Mouse (Mus musculus): ENCODE measurements around the gene Gpam. TPM values are rescaled to one million over a fixed set of nuclear protein-coding genes. Genes with fewer than 3 reads are reported as not detected.

Gpam gene
- polyA plus RNA-seq, 1 experiment from 2014 or later = 26.9 TPM

GRCm38 (mm10) chr19:55084971-55085856 lies 41.8 kb downstream of the Gpam start:
- WGBS (ENCODE audit: insufficient replicate concordance) = 19% methylated on average over 4 of the region's 4 CpGs
- no peak overlapping the region for H3K4me3 ChIP-seq
- peaks cover 95% of the 10 kb centered on the region for H3K36me3 ChIP-seq
- peaks cover 30% of the 10 kb centered on the region for H3K4me1 ChIP-seq
- peak overlapping the region; percentile 38 for H3K4me2 ChIP-seq
- peak overlapping the region; percentile 82 for H3K27ac ChIP-seq
- H3K27me3 ChIP-seq (replicated peaks) = no peaks in the 10 kb centered on the region
- peak; percentile 69; the same call in 1 of the 2 replicates for ATAC-seq
- no peaks in the 10 kb centered on the region for H3K9me3 ChIP-seq (replicated peaks)
- H3K9ac ChIP-seq = peak overlapping the region; percentile 31; the same call in 1 of the 2 replicates

DNA sequence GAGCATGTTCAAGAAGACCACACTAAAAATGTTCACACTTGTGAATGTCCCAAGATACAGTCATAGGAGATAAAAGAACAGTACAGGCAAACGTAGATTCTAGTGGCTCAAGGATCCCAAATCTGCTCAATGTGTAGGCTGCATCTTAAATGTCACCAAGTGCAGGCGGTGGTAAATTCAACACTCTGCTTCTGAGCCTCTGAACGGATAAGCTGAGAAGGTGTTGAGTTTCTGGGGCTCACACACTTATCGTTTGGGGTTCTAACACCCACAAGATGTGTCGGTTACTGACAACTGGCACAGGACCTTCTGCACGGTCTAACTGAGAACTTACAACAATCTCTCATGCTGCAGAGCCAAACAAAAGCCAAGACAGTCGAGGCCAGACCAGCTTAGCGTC lies 50.2 kb downstream of the Gpam start:
- Histone ChIP-seq H3K9me3 (replicated peaks) (no peaks in the 10 kb centered on the region), H3K36me3 (peaks cover 95% of the 10 kb centered on the region), H3K27ac (no peak overlapping the region), H3K4me1 (no peaks in the 10 kb centered on the region), H3K9ac (no peak overlapping the region), H3K4me3 (no peak overlapping the region), H3K27me3 (replicated peaks) (no peaks in the 10 kb centered on the region), H3K4me2 (no peak overlapping the region)
- 80% methylated on average over 8 of the region's 8 CpGs for WGBS (ENCODE audit: insufficient replicate concordance)
- ATAC-seq = no peak

- no peak overlapping the region for H3K27ac ChIP-seq
- no peak overlapping the region for H3K9ac ChIP-seq
- no peaks in the 10 kb centered on the region for H3K4me1 ChIP-seq
- H3K36me3 ChIP-seq = peaks cover 99% of the 10 kb centered on the region
- no peak for ATAC-seq
- H3K4me3 ChIP-seq = no peak overlapping the region
- no peak overlapping the region for H3K4me2 ChIP-seq
- H3K27me3 ChIP-seq (replicated peaks) = no peaks in the 10 kb centered on the region
- 67% methylated on average over 3 of the region's 3 CpGs for WGBS (ENCODE audit: insufficient replicate concordance)
- no peaks in the 10 kb centered on the region for H3K9me3 ChIP-seq (replicated peaks)
These were observed 54.0 kb downstream of the Gpam start for GRCm38 (mm10) chr19:55073004-55073403.

- ATAC-seq = no peak
- Histone ChIP-seq H3K4me3 (no peak overlapping the region), H3K4me1 (no peaks in the 10 kb centered on the region), H3K36me3 (peaks cover 78% of the 10 kb centered on the region), H3K27ac (no peak overlapping the region), H3K27me3 (replicated peaks) (no peaks in the 10 kb centered on the region), H3K4me2 (no peak overlapping the region), H3K9me3 (replicated peaks) (no peaks in the 10 kb centered on the region), H3K9ac (no peak overlapping the region)
- WGBS (ENCODE audit: insufficient replicate concordance) = 86% methylated on average over 8 of the region's 8 CpGs
These were observed 58.0 kb downstream of the Gpam start for GRCm38 (mm10) chr19:55069054-55069453.

- H3K27me3 ChIP-seq (replicated peaks) = no peaks in the 10 kb centered on the region
- WGBS (ENCODE audit: insufficient replicate concordance) = 34% methylated on average over 6 of the region's 6 CpGs
- H3K27ac ChIP-seq = no peak overlapping the region
- H3K9me3 ChIP-seq (replicated peaks) = no peaks in the 10 kb centered on the region
- H3K4me1 ChIP-seq = peaks cover 10% of the 10 kb centered on the region
- H3K36me3 ChIP-seq = peaks cover 20% of the 10 kb centered on the region
- H3K4me2 ChIP-seq = no peak overlapping the region
- H3K9ac ChIP-seq = no peak overlapping the region
- no peak for ATAC-seq
- H3K4me3 ChIP-seq = no peak overlapping the region
These were observed 63.8 kb downstream of the Gpam start for GRCm38 (mm10) chr19:55063272-55063671.

DNA sequence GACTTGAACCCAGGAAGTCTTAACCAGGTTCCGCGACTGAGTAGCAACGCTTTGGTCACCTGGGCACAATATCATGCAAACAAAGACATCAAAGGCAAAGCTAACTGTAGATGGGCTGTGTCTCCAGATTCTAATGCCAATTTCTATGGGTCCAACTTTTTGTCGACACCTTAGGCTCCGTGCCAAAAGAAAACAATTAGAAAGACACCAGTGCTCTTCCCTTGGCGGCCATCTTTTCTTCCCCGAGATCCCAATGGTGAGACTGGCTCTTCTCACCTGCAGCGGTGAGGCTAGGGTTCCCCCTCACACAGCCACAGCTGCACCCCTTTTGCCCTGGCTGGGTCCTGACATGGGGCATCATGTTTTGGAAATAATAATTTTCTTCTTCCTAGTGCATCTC lies 64.5 kb downstream of the Gpam start:
- Histone ChIP-seq H3K9me3 (replicated peaks) (no peaks in the 10 kb centered on the region), H3K27me3 (replicated peaks) (no peaks in the 10 kb centered on the region), H3K27ac (no peak overlapping the region), H3K9ac (no peak overlapping the region), H3K4me3 (no peak overlapping the region), H3K4me2 (0 out of 2 replicates have a peak overlapping the region, but pooled peaks have one; percentile 27), H3K4me1 (peaks cover 10% of the 10 kb centered on the region), H3K36me3 (peaks cover 14% of the 10 kb centered on the region)
- ATAC-seq = no peak
- WGBS (ENCODE audit: insufficient replicate concordance) = 74% methylated on average over 8 of the region's 8 CpGs

DNA sequence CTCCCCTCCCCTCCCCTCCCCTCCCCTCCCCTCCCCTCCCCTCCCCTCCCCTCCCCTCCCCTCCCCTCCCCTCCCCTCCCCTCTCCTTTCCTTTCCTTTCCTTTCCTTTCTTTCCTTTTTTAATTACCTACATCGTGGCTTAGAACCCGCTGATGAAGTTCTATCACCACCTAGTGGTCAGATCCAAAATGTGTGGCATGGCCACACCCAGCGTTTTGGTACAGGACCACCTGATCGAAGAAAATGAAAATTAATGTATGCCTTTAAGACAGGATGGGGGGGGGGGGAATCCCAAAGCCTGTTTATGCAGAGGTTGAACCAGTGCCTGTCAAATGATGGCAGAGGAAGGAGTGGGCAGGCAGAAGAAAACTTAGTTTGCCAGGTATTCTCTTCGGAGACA lies 65.1 kb downstream of the Gpam start:
- ATAC-seq = no peak
- peaks cover 10% of the 10 kb centered on the region for H3K4me1 ChIP-seq
- peak overlapping the region; percentile 27 for H3K4me2 ChIP-seq

DNA sequence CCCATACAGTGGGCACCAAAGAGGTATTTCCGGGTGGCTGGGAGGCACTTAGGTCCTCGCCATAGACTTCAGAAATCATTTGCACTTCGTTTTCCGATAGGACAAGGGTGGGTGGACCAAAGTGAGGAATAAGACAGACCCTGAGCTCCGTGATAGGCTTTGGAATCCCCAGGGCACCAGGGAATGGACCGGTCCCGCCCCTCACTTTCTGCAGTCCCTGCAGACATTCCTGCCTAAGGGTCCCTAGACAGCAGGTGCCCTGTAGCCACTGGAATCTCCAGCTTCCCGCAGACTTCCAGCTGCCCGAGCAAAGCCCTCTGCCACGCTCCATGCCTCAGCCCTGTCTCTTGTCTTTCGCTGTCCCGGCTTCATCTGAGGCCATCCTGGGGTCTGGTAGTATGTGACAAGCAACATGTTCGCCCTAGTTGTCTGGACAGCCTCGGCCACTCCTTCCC lies 65.6 kb downstream of the Gpam start:
- peaks cover 6% of the 10 kb centered on the region; the same call in 1 of the 2 replicates for H3K36me3 ChIP-seq
- no peaks in the 10 kb centered on the region for H3K27me3 ChIP-seq (replicated peaks)
- H3K9me3 ChIP-seq (replicated peaks) = no peaks in the 10 kb centered on the region
- no peak for ATAC-seq
- peaks cover 10% of the 10 kb centered on the region for H3K4me1 ChIP-seq
- 8% methylated on average over 14 of the region's 14 CpGs for WGBS (ENCODE audit: insufficient replicate concordance)
- H3K9ac ChIP-seq = peak overlapping the region; percentile 12; the same call in 1 of the 2 replicates
- peak overlapping the region; percentile 31 for H3K4me3 ChIP-seq
- H3K27ac ChIP-seq = no peak overlapping the region
- peak overlapping the region; percentile 69 for H3K4me2 ChIP-seq

More for the DNA sequence above, 65.1 kb downstream of the Gpam start:
- Histone ChIP-seq H3K9me3 (replicated peaks) (no peaks in the 10 kb centered on the region), H3K27me3 (replicated peaks) (no peaks in the 10 kb centered on the region), H3K36me3 (peaks cover 8% of the 10 kb centered on the region), H3K4me3 (no peak overlapping the region), H3K27ac (no peak overlapping the region), H3K9ac (no peak overlapping the region)
- WGBS (ENCODE audit: insufficient replicate concordance) = 28% methylated on average over 5 of the region's 5 CpGs

DNA sequence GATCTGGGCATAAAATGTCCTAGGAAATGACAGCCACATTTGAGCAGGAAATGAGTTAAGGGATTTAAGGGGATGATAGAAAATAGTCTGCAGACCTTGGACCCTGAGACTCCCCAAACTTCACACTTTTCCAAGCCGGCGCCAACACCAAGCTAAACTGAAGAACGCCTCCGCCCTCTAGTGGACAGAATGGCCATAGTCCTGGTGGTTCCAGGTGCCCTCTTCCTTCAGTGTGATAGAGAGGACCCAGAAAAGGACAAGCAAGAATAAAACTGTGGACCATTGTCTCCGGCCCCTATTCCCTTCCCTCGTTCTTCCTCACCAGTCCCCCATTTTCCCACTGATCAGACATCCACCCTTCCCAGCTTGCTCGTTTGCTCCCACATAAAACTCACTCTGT lies 66.1 kb downstream of the Gpam start:
- no peak overlapping the region for H3K9ac ChIP-seq
- no peaks in the 10 kb centered on the region for H3K9me3 ChIP-seq (replicated peaks)
- no peak overlapping the region for H3K27ac ChIP-seq
- peaks cover under 1% of the 10 kb centered on the region; the same call in 1 of the 2 replicates for H3K36me3 ChIP-seq
- peaks cover 10% of the 10 kb centered on the region for H3K4me1 ChIP-seq
- H3K4me2 ChIP-seq = peak overlapping the region; percentile 69
- H3K27me3 ChIP-seq (replicated peaks) = no peaks in the 10 kb centered on the region
- ATAC-seq = 0 out of 2 replicates have a peak, but pooled peaks have one; percentile 35
- peak overlapping the region; percentile 31; the same call in 1 of the 2 replicates for H3K4me3 ChIP-seq
- 4% methylated on average over 7 of the region's 7 CpGs for WGBS (ENCODE audit: insufficient replicate concordance)

GRCm38 (mm10) chr19:55057483-55057882 lies 69.6 kb downstream of the Gpam start:
- Histone ChIP-seq H3K9ac (no peak overlapping the region), H3K9me3 (replicated peaks) (no peaks in the 10 kb centered on the region), H3K27me3 (replicated peaks) (no peaks in the 10 kb centered on the region), H3K4me1 (peaks cover 6% of the 10 kb centered on the region), H3K4me3 (no peak overlapping the region), H3K4me2 (no peak overlapping the region), H3K27ac (no peak overlapping the region), H3K36me3 (no peaks in the 10 kb centered on the region)
- no peak for ATAC-seq
- WGBS (ENCODE audit: insufficient replicate concordance) = 65% methylated on average over 5 of the region's 5 CpGs

GRCm38 (mm10) chr19:55055634-55056269 lies 71.3 kb downstream of the Gpam start:
- no peak overlapping the region for H3K9ac ChIP-seq
- no peak overlapping the region for H3K4me2 ChIP-seq
- no peaks in the 10 kb centered on the region for H3K9me3 ChIP-seq (replicated peaks)
- WGBS (ENCODE audit: insufficient replicate concordance) = 74% methylated on average over 10 of the region's 10 CpGs
- no peak overlapping the region for H3K4me3 ChIP-seq
- H3K4me1 ChIP-seq = no peaks in the 10 kb centered on the region
- ATAC-seq = no peak
- no peak overlapping the region for H3K27ac ChIP-seq
- no peaks in the 10 kb centered on the region for H3K27me3 ChIP-seq (replicated peaks)
- H3K36me3 ChIP-seq = no peaks in the 10 kb centered on the region

DNA sequence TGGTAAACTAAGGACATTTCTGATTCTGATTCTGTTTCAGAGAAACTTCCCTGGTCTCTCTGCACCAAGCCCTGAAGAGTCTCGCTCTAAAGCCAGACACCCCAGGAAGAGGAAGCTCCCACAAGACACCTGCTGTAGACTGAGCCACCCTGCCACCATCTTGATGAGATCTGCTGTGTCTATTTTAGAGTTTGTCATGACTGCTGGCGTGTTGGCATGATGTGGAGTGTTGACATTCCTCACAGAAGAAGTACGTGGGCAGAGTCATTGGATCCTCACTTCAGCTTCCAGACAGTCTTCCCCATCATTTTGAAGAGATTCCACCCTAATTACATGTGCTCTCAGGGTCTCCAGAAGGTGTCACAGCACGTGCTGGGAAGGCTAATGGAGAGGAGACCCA lies 73.9 kb downstream of the Gpam start:
- H3K4me2 ChIP-seq = no peak overlapping the region
- H3K36me3 ChIP-seq = no peaks in the 10 kb centered on the region
- ATAC-seq = no peak
- H3K4me3 ChIP-seq = no peak overlapping the region
- 45% methylated on average over 4 of the region's 4 CpGs for WGBS (ENCODE audit: insufficient replicate concordance)
- H3K9me3 ChIP-seq (replicated peaks) = no peaks in the 10 kb centered on the region
- no peak overlapping the region for H3K9ac ChIP-seq
- no peak overlapping the region for H3K27ac ChIP-seq
- no peaks in the 10 kb centered on the region for H3K27me3 ChIP-seq (replicated peaks)
- no peaks in the 10 kb centered on the region for H3K4me1 ChIP-seq
